Mouse (Mus musculus) telencephalon, adult 2 months (tissue): Measurements from ENCODE around the gene Cck.

Source experiments
- DNase-seq: peaks from one replicate; pipeline ENCODE4 v3.0.0-alpha.2; 2011; ENCODE audit warnings: low read depth, low spot score

Gene Cck

DNA sequence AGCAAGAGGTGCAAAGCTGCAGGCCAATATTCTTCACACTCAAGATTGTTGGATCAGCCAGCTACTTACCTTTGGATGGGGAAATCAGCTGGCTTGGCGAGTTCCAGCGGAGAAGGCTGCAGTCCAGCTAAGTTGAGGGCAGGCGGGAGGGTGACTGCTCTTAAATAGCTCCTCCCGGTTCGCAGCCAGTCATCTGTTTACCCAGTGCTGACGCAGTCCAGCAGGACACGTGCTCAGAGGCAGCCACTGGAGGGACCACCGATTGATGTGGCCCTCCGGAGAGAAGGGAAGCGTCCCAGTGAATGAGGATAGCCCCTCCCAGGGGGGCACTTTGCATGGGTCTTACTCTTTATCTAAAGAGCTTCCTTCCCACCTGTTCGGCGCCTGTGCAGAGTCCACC, at the start of gene Cck:
Gene Cck (minus strand): TSS at position 166 of the 400 bp plus-strand sequence.
- DNase-seq, result peak; percentile 67

DNA sequence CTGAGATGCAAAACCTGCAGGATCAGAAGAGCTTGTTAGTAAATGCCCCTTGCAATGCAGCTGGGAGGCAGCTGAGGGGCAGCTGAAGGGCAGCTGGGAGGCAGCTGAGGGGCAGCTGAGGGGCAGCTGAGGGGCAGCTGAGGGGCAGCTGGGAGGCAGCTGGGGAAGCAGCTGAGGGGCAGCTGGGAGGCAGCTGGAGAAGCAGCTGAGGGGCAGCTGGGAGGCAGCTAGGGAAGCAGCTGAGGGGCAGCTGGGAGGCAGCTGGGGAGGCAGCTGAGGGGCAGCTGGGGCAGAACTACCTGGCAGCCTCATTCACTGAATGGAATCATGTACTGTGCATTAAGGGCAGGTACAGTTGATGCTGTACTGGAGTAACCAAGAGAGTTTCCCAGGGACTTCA, 46.0 kb upstream of the Cck start:
- DNase-seq, result no peak

DNA sequence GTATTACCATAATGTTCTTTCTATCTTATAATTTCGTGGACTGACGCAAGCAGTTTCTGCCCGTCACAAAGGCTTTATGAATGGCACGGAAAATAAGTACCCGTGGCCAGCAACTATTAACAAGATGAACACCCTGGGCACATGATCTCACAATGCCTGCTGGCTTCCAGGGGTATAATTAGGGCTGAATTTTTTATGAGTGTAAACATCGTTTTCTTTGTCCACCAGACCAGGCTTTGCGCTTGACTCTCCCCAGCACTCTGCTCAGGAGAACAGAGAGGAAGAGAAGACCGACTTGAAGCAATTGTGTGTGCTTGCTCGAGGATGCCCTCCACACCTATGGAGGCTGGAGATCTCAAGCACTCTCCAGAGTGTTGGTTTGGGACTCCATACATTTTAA, 37.1 kb upstream of the Cck start:
- no peak for DNase-seq

DNA sequence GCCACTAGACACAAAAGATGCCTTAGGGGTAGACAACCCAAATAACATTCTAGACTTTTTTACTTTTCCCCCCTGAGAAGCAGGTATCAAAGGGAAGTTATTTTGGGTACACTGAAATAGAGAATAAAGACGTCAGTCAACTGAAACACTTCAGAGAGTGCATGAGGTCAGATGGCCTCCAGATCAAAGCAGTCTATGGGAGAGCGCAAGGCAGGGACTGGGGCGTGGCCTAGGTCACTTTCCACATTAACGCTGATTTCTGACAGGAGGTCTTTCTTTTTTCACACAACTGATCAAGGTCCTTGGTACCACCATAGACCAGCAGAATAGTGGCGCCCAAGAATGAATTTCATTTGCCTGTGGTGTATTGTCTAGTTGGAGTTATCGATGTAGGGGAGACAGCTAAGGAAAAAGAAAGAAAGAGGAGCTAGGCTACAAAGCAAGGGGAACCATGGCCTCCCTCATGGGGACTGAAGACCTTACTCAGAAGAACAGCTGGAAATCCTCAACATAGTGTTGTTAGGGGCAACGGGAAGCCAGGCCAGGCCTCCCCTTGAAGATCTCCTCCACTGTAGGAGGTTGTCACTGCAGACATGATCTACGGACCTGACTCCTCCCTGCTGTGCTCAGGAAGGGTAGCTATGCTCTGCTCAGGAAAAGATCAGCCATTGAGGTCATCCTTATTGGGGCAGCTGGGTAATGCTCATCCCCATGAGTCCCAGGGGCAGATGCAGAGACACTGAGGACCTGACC, 33.3 kb upstream of the Cck start:
- DNase-seq, result no peak

DNA sequence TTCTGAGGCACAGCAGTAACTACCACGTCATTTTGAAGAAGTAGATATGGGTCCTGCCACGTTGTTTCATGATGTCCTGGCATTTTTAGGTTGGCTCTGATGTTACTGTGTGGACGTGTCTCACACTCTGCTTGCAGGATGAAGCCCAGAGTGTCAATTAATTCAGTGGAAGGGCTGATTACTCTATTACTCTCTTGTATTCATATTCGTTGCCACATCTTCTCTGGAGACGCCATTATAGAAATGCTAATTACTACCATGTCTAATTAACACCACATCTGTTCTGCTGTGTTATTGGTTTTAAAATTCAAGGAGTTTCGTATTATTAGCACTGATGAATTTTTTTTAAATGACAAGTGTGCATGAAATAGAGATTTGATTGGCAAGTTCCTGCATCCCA, 30.7 kb upstream of the Cck start:
- DNase-seq, result no peak

DNA sequence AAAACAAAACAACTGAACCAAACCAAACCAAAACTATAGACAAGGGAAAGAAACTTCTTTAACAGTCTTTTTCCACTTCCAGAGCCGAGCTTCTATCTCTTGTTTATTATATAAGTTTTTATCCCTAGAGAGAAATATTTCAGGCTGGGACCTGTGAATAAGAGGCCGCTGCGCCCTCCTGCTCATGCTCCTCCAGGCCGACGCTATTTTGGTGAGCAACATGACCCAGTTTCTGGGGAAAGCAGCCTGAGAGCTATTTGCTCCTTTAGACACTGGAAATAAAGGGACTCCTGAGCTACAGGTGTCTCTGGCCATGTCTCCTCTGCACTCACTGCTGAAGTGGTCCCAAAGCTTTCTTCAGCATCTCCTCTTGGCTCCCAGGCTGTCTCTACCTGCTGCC, 24.6 kb upstream of the Cck start:
- no peak for DNase-seq

DNA sequence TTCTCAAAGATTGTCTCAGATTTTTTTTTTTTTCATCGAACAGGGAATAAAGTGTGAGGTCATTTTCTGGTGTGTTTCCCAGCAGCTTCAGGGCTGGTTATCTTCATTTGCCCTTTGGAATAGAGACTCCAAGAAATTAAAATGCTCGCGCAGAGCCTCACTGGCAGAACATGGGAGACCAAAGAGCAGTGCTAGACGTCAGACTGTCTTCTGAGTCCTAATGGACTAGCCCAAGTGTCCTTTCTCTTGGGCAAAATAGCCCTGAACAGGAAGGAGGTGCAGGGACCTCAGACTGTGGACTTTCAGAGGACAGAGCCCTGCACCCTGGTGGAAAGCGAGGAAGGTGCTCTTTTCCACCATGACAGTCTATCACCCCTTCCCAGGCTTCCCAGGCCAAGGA, 19.0 kb upstream of the Cck start:
- DNase-seq, result no peak

DNA sequence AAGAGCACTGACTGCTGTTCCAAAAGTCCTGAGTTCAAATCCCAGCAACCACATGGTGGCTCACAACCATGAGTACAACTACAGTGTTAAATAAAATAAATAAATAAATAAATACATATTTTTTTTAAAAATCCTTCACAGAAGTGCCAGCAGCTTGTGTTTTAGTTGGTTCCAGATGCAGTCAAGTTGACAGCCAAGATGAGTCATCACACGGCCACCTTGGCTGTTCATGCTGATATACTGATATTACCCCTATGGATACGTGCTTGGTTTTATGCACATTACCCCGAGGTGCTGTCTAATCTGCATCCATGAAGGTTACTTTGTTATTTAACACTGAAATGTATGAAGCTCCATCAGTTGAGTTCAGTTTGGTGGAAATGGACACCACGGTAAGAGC, 16.4 kb upstream of the Cck start:
- DNase-seq, result no peak

DNA sequence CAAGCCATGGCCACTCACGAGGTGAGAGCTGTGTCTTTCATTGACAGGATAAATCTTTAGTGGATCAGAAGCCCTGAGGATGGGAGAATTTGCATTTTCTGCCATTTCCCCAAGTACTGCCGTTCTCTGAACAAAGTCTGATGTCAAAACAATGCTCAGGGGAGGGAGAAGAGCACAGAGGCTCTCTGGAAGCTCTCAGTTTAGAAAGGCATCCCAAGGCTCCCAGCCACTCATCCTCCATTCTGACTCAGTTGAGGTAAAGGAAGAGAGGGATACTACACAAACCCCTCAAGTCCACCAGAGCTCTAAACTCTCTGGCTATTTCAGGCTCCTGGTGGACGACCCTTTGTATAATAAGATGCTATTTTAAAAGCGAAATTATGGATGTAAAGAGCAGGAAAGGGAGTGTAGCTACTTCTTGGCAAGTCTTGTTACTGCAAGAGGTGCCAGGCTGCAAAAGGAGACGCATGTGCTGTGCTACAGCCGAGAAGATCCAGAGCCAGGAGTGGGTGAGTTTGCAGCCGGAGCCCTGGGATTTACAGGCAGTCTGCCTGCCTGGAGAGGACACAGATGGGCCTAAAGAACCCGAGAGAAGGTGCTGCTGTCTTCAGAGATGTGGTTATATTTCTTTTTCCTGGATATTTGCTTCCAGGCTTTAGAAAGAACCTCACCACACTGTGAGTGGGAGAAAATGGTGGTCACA, 11.1 kb upstream of the Cck start:
- DNase-seq, result peak; percentile 94

DNA sequence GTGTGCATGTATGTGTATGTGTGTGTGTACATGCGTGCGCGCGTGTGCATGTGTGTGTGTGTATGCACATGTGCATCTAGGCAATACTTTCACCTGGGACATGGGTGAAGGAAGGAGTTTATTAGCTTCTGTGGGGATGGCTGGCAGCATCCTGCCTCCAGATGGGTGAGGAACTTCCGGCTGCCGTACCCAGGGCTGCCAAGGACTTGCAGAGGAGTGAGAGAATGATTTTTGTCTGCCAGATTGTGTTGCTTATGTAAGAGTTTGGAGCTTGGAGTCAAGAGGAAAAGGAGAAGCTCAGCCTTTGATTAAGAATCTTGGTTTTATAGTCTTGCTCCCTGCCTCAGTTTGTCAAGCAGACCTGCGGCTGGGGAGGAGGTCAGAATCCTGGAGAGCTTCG, 9.9 kb upstream of the Cck start:
- DNase-seq, result peak; percentile 89

DNA sequence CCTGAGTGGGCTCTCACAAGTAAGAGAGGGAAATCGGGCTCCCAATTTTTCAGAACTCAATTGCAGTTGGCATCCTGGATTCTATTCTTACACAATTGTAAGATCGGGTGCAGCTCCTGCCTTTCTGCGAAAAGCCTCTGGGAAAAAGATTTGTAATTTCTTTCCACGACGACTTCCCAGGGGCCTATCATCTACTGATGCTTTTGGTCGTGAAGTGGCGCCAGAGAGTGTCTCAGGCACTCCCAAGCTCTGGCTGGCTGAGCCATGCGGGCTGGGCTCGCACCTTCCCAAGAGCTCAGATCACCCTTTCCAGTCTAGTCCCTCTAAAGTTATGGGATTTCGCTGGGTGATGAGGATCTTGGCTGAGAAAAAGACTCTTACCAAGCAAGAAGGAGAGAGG, 608 bp upstream of the Cck start:
- DNase-seq, result no peak

DNA sequence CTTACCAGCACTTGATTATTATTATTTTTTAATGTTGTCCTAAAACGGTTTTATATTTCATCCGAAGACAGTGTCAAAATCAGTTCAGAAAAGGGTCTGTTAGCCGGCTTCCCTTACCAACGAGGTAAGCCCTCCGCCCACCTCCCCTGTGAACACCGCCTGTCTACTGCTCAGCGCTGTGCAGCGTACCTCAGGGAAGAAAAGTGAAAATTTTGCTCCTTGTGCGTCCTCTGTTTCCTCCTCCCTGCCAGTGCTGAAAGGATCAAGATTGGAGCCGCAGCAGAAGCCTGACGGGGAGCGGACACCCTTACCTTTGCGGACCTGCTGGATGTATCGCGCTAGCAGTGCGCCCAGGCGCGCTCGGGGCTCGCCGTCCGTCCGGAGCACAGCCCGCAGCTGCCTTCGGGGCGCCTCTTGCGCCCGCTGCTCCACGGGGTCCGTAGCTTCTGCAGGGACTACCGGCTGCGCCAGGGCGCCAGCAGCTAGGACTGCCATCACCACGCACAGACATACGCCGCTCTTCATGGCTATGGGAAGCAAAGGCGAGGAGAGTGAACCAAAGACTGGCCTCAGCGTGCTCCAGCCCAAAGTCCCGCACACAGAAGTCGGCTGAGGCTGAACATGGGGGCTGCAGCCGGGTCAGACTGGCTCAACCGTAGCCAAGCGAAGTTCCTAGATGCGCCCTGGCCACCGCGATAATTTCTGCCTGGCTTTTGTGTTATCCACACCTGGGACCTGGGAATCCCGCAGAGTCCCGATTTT, 1.3 kb downstream of the Cck start:
- no peak for DNase-seq

DNA sequence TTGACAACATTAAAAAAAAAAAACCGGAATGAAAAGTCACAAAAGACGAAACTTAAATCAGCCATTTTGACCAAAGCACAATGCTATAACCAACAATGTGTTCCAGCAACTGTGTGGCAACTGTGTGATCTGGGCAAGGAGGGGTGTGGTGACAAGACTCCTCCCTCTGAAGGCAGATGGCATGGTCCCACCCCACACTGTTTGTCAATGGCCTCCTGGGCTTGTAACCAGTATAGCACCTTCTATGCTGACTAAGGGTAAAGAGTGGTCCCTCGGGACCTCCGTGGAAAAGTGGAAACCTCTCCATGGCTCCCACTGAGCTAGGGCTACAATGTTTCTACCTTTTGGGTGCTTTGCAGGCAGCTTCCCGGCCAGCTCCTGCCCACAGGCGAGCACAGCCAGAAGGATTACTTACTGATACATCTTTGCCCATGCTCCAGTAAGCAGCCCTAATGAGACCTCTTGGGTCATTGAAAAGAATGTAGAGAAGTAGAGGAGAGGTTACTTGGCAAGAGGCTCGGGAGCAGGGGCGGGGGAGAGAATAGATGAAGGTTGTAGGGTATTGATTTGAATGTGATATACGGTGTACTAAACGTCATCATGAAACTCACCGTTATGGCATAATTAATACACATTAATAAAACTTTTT, 3.8 kb downstream of the Cck start:
- DNase-seq, result no peak

DNA sequence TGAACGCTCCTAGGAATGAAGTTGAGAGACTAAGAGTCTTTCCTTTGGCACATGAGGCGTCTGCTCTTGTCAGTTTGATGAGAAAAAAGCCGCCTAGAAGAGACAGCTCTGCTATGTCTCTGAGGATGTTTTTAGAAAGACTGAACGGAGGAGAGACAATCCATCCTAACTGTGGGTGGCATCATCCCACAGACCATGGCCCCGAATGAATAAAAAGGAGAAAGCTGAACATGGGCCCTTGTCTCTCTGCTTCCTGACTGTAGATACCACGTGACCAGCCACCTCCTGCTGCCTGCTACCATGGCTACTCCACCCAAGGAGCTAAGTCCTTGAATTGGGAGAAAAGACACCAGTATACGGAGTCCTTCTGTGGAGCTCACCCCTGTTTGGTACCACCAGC, 8.3 kb downstream of the Cck start:
- DNase-seq, result peak; percentile 62

DNA sequence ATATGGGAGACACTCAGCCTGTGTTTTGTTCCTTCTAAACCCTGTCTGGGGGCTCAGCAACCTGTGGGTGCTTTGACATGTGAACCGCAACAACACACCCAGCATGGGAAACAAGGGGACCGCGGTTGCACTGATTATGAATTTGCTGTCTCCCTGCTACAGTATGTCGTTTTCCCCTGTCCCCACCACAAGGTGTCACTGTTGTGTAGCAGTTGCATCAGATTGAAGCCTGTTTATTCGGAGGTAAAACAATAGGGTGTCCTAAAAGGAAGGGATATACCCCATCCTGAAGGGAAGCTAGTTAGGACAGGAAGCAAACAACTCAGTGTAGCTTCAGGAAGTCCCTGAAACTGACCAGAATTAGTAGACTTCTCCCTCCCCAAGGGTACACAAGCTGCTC, 16.0 kb downstream of the Cck start:
- DNase-seq, result peak; percentile 57

DNA sequence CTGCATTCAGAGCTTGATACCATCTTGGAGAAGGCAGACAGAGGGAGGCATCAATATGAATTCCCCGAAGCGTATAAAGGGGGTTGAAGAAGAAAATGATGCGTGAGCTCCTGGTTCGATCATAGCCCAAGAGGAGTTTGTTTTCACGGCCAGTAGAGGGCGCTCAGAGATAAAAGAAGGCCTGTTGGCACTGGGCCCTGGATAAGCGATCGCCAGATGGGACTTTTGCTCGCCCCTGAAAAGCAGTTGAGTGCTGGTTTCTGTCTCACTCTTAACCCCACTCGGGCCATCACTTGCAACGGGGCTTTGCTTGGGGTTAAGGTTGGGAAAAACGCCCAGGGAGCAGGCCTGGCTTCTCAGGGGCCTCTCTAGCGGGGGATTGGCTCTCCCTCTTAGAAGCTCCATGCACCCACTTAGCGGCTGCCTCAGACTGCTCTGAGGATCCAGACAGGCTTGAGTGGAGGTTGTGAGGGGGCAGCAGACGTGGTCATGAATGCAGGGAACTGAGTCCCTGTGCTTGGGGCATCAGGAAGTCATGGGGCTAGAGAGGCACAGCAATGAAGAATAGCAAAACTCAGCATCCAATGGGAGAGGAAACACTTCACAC, 18.1 kb downstream of the Cck start:
- peak; percentile 65 for DNase-seq

DNA sequence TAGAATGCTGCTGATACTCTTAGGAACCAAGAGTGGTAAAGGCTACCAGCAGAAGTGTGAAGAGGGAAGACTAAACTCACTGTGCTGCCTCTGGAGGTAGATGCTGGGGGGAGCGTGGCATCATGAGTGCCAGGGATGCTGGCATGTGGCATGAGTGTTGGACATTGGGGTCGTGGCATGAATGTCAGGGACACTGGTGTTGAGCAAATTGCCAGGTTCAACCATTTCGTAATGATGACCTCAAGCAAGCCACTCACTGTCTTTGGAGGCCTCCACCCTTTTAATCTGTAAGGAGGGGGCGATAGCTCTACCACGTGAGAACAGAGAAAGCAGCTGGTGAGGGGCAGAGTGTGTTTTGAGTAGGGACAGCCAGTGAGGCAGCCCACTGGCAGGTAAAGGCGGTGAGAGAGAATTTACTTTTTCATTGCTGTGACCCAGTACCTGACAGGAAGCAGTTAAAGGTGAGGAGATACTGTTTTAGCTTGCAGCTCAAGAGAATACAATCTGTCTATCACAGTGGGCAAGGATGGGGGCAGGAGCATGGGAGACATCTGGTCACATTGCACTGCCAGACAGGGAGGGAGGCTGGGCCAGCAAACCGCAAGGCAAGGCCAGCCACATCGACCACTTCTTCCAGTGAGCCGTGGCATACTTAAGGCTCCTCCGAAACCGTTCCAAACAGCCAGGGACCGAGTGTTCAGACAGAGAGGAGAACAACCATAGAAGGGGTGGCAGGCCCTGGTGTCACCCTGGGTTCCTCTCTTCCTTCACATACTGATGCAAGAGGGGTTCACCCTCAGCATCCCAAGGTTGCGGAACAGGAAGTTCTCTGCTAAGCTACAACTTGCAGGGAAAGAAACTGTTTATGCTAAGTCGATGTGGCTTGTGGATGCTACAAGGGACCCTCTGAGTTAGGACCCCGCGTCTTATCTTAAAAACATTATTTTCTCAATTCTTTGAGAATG, 19.7 kb downstream of the Cck start:
- no peak for DNase-seq

DNA sequence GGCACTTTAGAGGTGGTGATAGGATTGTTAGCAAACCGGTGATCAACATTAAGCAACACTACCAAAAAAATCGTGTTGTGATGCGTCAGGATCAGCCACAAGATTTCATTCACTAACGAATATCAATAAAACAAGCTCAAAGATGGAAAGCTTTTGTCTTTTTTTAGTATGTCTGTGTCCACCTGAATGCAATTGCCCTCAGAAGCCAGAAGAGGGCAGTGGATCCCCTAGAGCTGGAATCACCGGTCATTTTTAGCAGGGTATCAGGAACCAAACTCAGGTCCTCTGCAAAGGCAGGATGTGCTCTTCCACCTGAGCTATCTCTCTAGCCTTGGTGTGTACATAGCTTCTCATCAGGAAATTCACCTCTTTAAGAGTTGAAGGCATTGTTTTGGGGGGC, 20.7 kb downstream of the Cck start:
- no peak for DNase-seq

DNA sequence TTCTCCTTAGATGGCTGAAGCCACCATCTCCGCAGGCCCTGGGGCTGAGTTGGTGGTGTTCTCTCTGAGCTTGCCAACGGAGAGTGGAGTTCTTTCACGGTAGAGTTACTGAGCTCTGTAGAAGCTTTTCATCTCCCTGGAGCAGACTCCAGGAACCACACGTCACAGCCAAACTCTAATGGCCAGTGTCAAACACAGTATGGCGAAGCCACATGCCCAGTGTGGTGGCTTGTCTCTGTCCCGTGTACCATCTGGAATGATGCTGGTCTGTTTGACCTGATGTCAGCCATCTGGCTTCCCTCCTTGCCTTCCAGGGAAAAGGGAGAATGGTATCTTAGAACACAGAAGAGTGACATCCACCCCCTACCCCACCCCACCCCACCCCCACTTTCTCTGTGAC, 25.8 kb downstream of the Cck start:
- DNase-seq, result no peak

DNA sequence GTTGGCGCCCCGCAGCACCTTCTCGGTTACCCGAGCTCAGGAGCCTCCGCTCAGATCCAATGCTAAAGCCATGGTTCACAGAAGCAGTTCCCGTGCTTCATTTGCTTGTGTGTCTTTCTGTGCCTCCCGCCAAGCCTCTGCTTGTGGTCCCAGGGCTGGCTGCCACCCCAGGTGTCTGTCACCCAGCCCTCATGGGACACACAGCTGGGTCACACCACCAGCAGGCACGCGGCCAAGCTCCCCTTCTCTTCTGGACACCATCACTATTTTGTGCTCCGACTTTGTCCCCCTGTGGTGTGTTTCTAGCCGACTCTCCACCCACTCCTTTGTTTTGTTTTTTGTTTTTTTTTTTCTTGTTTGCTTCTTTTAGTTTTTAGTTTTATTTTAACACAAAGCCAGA, 28.0 kb downstream of the Cck start:
- no peak for DNase-seq

DNA sequence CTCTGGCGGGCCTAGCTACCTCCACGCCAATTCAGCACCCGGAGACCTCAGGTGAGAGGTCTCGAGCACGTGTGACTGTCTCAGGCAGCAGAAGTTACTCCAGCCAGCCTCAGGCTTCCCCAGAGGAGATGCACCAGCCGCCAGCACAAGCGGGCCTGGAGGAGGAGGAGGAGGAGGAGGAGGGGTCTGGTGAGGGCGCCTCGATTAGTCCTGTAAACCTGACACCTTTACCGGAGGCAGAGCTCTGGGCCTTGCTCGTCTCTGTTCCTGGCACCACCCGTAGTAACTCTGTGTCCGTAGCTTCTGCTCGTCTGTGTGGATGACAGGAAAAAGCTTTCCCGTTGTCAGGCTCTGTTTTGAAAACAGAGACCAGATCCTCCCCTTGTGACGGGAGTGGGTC, 35.0 kb downstream of the Cck start:
- no peak for DNase-seq
